Mouse (Mus musculus): ENCODE results near the gene Tmem131.

Gene Tmem131

GRCm38 (mm10) chr1:36784365-36785134 is 158.9 kb downstream of the Tmem131 start:
- peak; percentile 58 for DNase-seq (ENCODE audit: low read depth, low spot score)

GRCm38 (mm10) chr1:36782476-36782875 is 161.0 kb downstream of the Tmem131 start:
- DNase-seq (ENCODE audit: low read depth, low spot score) = no peak

- no peak for DNase-seq (ENCODE audit: low read depth, low spot score)
Measured at GRCm38 (mm10) chr1:36780793-36781192, 162.7 kb downstream of the Tmem131 start.

- no peak for DNase-seq (ENCODE audit: low read depth, low spot score)
Measured at GRCm38 (mm10) chr1:36772198-36772934, 171.1 kb downstream of the Tmem131 start.

- DNase-seq (ENCODE audit: low read depth, low spot score) = no peak
Measured at GRCm38 (mm10) chr1:36770998-36771397, 172.5 kb downstream of the Tmem131 start.

GRCm38 (mm10) chr1:36769951-36770350 is 173.5 kb downstream of the Tmem131 start:
- no peak for DNase-seq (ENCODE audit: low read depth, low spot score)

GRCm38 (mm10) chr1:36768786-36769185 is 174.7 kb downstream of the Tmem131 start:
- no peak for DNase-seq (ENCODE audit: low read depth, low spot score)

- no peak for DNase-seq (ENCODE audit: low read depth, low spot score)
Measured at GRCm38 (mm10) chr1:36767321-36767720, 176.1 kb downstream of the Tmem131 start.

- no peak for DNase-seq (ENCODE audit: low read depth, low spot score)
Measured at GRCm38 (mm10) chr1:36766431-36767205, 176.8 kb downstream of the Tmem131 start.

GRCm38 (mm10) chr1:36761568-36761967 is 181.9 kb downstream of the Tmem131 start, which contains the start of gene Zap70:
Gene Zap70 (plus strand): TSS chr1:36761798.
- DNase-seq (ENCODE audit: low read depth, low spot score) = no peak

- no peak for DNase-seq (ENCODE audit: low read depth, low spot score)
Measured at GRCm38 (mm10) chr1:36761061-36761460, 182.4 kb downstream of the Tmem131 start.

- no peak for DNase-seq (ENCODE audit: low read depth, low spot score)
Measured at GRCm38 (mm10) chr1:36760401-36760800, 183.1 kb downstream of the Tmem131 start.

- DNase-seq (ENCODE audit: low read depth, low spot score) = no peak
Measured at GRCm38 (mm10) chr1:36759076-36759475, 184.4 kb downstream of the Tmem131 start.

- DNase-seq (ENCODE audit: low read depth, low spot score) = no peak
Measured at GRCm38 (mm10) chr1:36758553-36758952, 184.9 kb downstream of the Tmem131 start.

GRCm38 (mm10) chr1:36753932-36754675 is 189.4 kb downstream of the Tmem131 start:
- DNase-seq (ENCODE audit: low read depth, low spot score) = no peak

GRCm38 (mm10) chr1:36746452-36746851 is 197.0 kb downstream of the Tmem131 start:
- DNase-seq (ENCODE audit: low read depth, low spot score) = no peak

GRCm38 (mm10) chr1:36745661-36746060 is 197.8 kb downstream of the Tmem131 start:
- DNase-seq (ENCODE audit: low read depth, low spot score) = no peak

- DNase-seq (ENCODE audit: low read depth, low spot score) = no peak
Measured at GRCm38 (mm10) chr1:36744268-36744944, 199.1 kb downstream of the Tmem131 start.

GRCm38 (mm10) chr1:36743046-36743445 is 200.4 kb downstream of the Tmem131 start:
- DNase-seq (ENCODE audit: low read depth, low spot score) = no peak

All from c-Kit-negative CD71-positive TER-119-positive erythroid progenitor cells, embryonic 14.5 days (primary cell).